Mouse (Mus musculus) layer of hippocampus, adult 18-20 months (tissue): ENCODE measurements around the gene Hmgcl. TPM values are rescaled to one million over a fixed set of nuclear protein-coding genes. Genes with fewer than 3 reads are reported as not detected.

Source experiments
- DNase-seq, 2 experiments: peaks; one replicate each; pipeline ENCODE4 v3.0.0; 2022; ENCODE audit warnings: low spot score in 2 of 2
- total RNA-seq, 2 experiments: library from RNA; stranded (reverse); gene quantifications; 2 replicates each; pipeline ENCODE4 v1.2.3; 2021

Hmgcl gene
- total RNA-seq, 2 experiments from 2014 or later, result 34.6 to 36.9 TPM

- DNase-seq, result peak; percentile 81 to 95
Observed at GRCm38 (mm10) chr4:135981524-135982063, 35.3 kb downstream of the Hmgcl start.

- DNase-seq, result no peak
Observed at GRCm38 (mm10) chr4:135984556-135984955, 38.3 kb downstream of the Hmgcl start.

GRCm38 (mm10) chr4:135985193-135985592 is 38.9 kb downstream of the Hmgcl start:
- no peak for DNase-seq

GRCm38 (mm10) chr4:135985769-135986168 is 39.5 kb downstream of the Hmgcl start:
- DNase-seq, result no peak

GRCm38 (mm10) chr4:135986301-135986942 is 40.2 kb downstream of the Hmgcl start:
- DNase-seq, result no peak

GRCm38 (mm10) chr4:135986943-135987710 is 40.9 kb downstream of the Hmgcl start, which contains the start of gene Pithd1:
Pithd1 (minus strand) TSS chr4:135987264.
- DNase-seq, result peak; percentile 88 to 94

- peak in 1 of 2 experiments; percentile 59 for DNase-seq
Observed at GRCm38 (mm10) chr4:135987714-135988113, 41.5 kb downstream of the Hmgcl start.

- no peak for DNase-seq
Observed at GRCm38 (mm10) chr4:135993941-135994340, 47.7 kb downstream of the Hmgcl start.

GRCm38 (mm10) chr4:135995118-135995517 is 48.9 kb downstream of the Hmgcl start:
- DNase-seq, result no peak

GRCm38 (mm10) chr4:136004107-136004675 is 57.9 kb downstream of the Hmgcl start:
- no peak for DNase-seq

GRCm38 (mm10) chr4:136004921-136005320 is 58.7 kb downstream of the Hmgcl start:
- no peak for DNase-seq

GRCm38 (mm10) chr4:136006821-136007220 is 60.6 kb downstream of the Hmgcl start:
- no peak for DNase-seq

- no peak for DNase-seq
Observed at GRCm38 (mm10) chr4:136008782-136009447, 62.7 kb downstream of the Hmgcl start.

- DNase-seq, result no peak
Observed at GRCm38 (mm10) chr4:136010586-136010985, 64.3 kb downstream of the Hmgcl start.

Other genes starting within 250 kb of the Hmgcl start
- not detected for gene Il22ra1, start 218.3 kb upstream of the Hmgcl start, total RNA-seq
- under 1 TPM; 0.27 to 0.38 TPM for gene Myom3, start 186.7 kb upstream of the Hmgcl start, total RNA-seq
- 10 to 100 TPM; 83.8 to 87.8 TPM for gene Srsf10, start 90.7 kb upstream of the Hmgcl start, total RNA-seq
- gene Pnrc2, start 72.6 kb upstream of the Hmgcl start, total RNA-seq, result 10 to 100 TPM; 50.5 to 53.0 TPM
- under 1 TPM in 1 of 2 experiments, not detected in 1; 0.08 TPM for gene Cnr2, start 51.1 kb upstream of the Hmgcl start, total RNA-seq
- 10 to 100 TPM; 44.2 to 47.1 TPM for gene Fuca1, start 25.7 kb upstream of the Hmgcl start, total RNA-seq
- gene Gale, start 17.3 kb downstream of the Hmgcl start, total RNA-seq, result 10 to 100 TPM; 19.6 to 20.9 TPM
- gene Lypla2, start 26.2 kb downstream of the Hmgcl start, total RNA-seq, result 100 to 1,000 TPM in 1 of 2 experiments, 10 to 100 TPM in 1; 99.7 to 102 TPM
- 10 to 100 TPM; 88.9 to 93.4 TPM for gene Pithd1, start 40.8 kb downstream of the Hmgcl start, total RNA-seq
- 10 to 100 TPM; 28.6 to 29.3 TPM for gene Eloa, start 75.3 kb downstream of the Hmgcl start, total RNA-seq
- 100 to 1,000 TPM; 306 to 330 TPM for gene Rpl11, start 107.0 kb downstream of the Hmgcl start, total RNA-seq
- 10 to 100 TPM; 30.0 to 35.1 TPM for gene Id3, start 197.0 kb downstream of the Hmgcl start, total RNA-seq
- gene E2f2, start 225.9 kb downstream of the Hmgcl start, total RNA-seq, result under 1 TPM; 0.36 to 0.84 TPM